Comparison of ENCODE assay signal across 8 mouse cellular contexts in the genomic region with DNA sequence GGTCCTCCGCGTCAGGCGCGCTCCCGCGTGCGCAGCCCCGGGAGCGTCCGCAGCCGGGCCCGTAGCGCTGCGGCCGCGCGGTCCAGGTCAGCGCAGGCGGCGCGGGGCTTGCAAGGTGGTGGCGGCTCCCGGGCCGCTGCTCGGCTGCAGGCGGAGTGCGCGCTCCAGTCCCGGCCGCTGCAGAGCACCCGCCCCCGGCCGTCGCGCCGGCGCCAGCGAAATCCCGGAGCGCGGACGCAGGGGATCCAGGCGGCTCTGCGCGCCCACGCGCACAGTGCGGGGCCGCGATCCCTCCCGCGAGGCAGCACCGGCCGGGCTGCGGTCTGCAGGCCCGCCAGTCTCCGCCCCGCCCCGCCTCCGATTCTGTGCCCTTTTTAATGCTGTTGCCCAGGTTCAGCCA. TPM values are rescaled to one million over a fixed set of nuclear protein-coding genes. Genes with fewer than 3 reads are reported as not detected.
DNase-seq lines count a peak whose midpoint lies in the region; ATAC-seq and TF ChIP-seq lines count a peak whose summit lies in the region.

A gene (minus strand): TSS at position 146 of the 400 bp plus-strand sequence.

- no peaks in the 10 kb centered on the region for H3K79me2 ChIP-seq in CH12.LX (replicated peaks; ENCODE audit: control insufficient read depth, extremely low read depth, insufficient read depth, poor library complexity, severe bottlenecking)

- under 1% methylated on average over 46 of the region's 60 CpGs for WGBS in forebrain, embryonic 13.5 days
- under 1% methylated on average over 52 of the region's 60 CpGs for WGBS in heart, postnatal 0 days
- WGBS in liver, embryonic 16.5 days (ENCODE audit: insufficient replicate concordance) = under 1% methylated on average over 52 of the region's 60 CpGs
- 0% methylated on average over 45 of the region's 60 CpGs for WGBS in neural tube, embryonic 14.5 days

- no peak for TF ChIP-seq RAD21 in CH12.LX (IDR thresholded peaks at IDR 0.05; ENCODE audit: low read depth, low read length)

- no peak for TF ChIP-seq CTCF in CH12.LX (conservative IDR thresholded peaks at IDR 0.05 in 1 of 2, IDR thresholded peaks at IDR 0.05 in 1 of 2; ENCODE audit: low read depth in 2 of 2, low read length in 2 of 2)
- TF ChIP-seq CTCF in heart, postnatal 0 days (IDR thresholded peaks at IDR 0.05; ENCODE audit: low read depth) = no peak
- TF ChIP-seq CTCF in testis, adult 2 months (IDR thresholded peaks at IDR 0.05; ENCODE audit: control insufficient read depth, insufficient read depth, insufficient replicate concordance, low read depth, low read length) = no peak

- peak; percentile 94 for ATAC-seq in forebrain, embryonic 13.5 days
- ATAC-seq in heart, postnatal 0 days (ENCODE audit: insufficient read depth, low read depth) = peak; percentile 90
- peak; percentile 89 for ATAC-seq in liver, embryonic 16.5 days (ENCODE audit: low read depth)
- ATAC-seq in neural tube, embryonic 14.5 days (ENCODE audit: low read depth) = peak; percentile 95

- H3K36me3 ChIP-seq in CH12.LX (replicated peaks in 1 of 2; ENCODE audit: control insufficient read depth in 1 of 2, insufficient read depth in 1 of 2, low read length in 1 of 2) = no peaks in the 10 kb centered on the region
- H3K36me3 ChIP-seq in forebrain, embryonic 13.5 days (ENCODE audit: poor library complexity, severe bottlenecking) = no peaks in the 10 kb centered on the region
- H3K36me3 ChIP-seq in heart, postnatal 0 days (replicated peaks; ENCODE audit: control insufficient read depth, insufficient read depth, low read length) = no peaks in the 10 kb centered on the region
- no peaks in the 10 kb centered on the region for H3K36me3 ChIP-seq in liver, embryonic 16.5 days (ENCODE audit: control insufficient read depth, insufficient read depth)
- no peaks in the 10 kb centered on the region for H3K36me3 ChIP-seq in neural tube, embryonic 14.5 days (ENCODE audit: control insufficient read depth, insufficient read depth, low read length)
- no peaks in the 10 kb centered on the region for H3K36me3 ChIP-seq in testis, adult 2 months (ENCODE audit: control insufficient read depth, insufficient read depth, low read length)

- H3K9ac ChIP-seq in CH12.LX (ENCODE audit: insufficient read depth, low read depth) = no peak within 1 kb of the TSS
- peak within 1 kb of the TSS; percentile 86 for H3K9ac ChIP-seq in forebrain, embryonic 13.5 days
- peak within 1 kb of the TSS; percentile 95 for H3K9ac ChIP-seq in heart, postnatal 0 days (replicated peaks; ENCODE audit: low read depth, low read length)
- H3K9ac ChIP-seq in liver, embryonic 16.5 days (ENCODE audit: low read depth, low read length) = peak within 1 kb of the TSS; percentile 75
- H3K9ac ChIP-seq in neural tube, embryonic 14.5 days (replicated peaks; ENCODE audit: low read depth, low read length) = peak within 1 kb of the TSS; percentile 82

- no peak for TF ChIP-seq POLR2A in CH12.LX (IDR thresholded peaks at IDR 0.05; ENCODE audit: low read depth, low read length)
- TF ChIP-seq POLR2A in testis, adult 2 months (IDR thresholded peaks at IDR 0.05; ENCODE audit: control insufficient read depth, low read depth, low read length) = peak; percentile 61

- H3K27ac ChIP-seq in CH12.LX (ENCODE audit: insufficient read depth, low read depth) = no peak within 1 kb of the TSS
- H3K27ac ChIP-seq in forebrain, embryonic 13.5 days = peak within 1 kb of the TSS; percentile 57
- H3K27ac ChIP-seq in heart, postnatal 0 days (ENCODE audit: low read depth) = peak within 1 kb of the TSS; percentile 96
- H3K27ac ChIP-seq in liver, embryonic 16.5 days (ENCODE audit: low read length) = peak within 1 kb of the TSS; percentile 66
- peak within 1 kb of the TSS; percentile 85 for H3K27ac ChIP-seq in neural tube, embryonic 14.5 days (ENCODE audit: low read depth, low read length)
- H3K27ac ChIP-seq in testis, adult 2 months (ENCODE audit: control insufficient read depth, insufficient read depth, low read depth, low read length) = peak within 1 kb of the TSS; percentile 59

- H3K9me3 ChIP-seq in CH12.LX (replicated peaks; ENCODE audit: low read length) = peaks cover 6% of the 10 kb centered on the region
- no peaks in the 10 kb centered on the region for H3K9me3 ChIP-seq in forebrain, embryonic 13.5 days (replicated peaks)
- no peaks in the 10 kb centered on the region for H3K9me3 ChIP-seq in heart, postnatal 0 days (replicated peaks; ENCODE audit: control insufficient read depth, low read length)
- no peaks in the 10 kb centered on the region for H3K9me3 ChIP-seq in liver, embryonic 16.5 days (replicated peaks; ENCODE audit: control insufficient read depth, low read length)
- no peaks in the 10 kb centered on the region for H3K9me3 ChIP-seq in neural tube, embryonic 14.5 days (ENCODE audit: control insufficient read depth, low read length)

- dilution Hi-C loops in CH12.LX (cut with MboI; ENCODE audit: extremely low pct_ligation_motif_present, extremely low pct_unique_long_range_greater_than_20kb, low sequenced_read_pairs) = no loop called here

- H3K27me3 ChIP-seq in CH12.LX (replicated peaks) = no peaks in the 10 kb centered on the region
- peaks cover 4% of the 10 kb centered on the region; the same call in 1 of the 2 replicates for H3K27me3 ChIP-seq in forebrain, embryonic 13.5 days
- H3K27me3 ChIP-seq in heart, postnatal 0 days (ENCODE audit: control insufficient read depth, insufficient read depth, low read length) = no peaks in the 10 kb centered on the region
- H3K27me3 ChIP-seq in liver, embryonic 16.5 days (ENCODE audit: control insufficient read depth, insufficient read depth, low read depth, low read length) = no peaks in the 10 kb centered on the region
- H3K27me3 ChIP-seq in neural tube, embryonic 14.5 days (ENCODE audit: control insufficient read depth, insufficient read depth, low read length) = no peaks in the 10 kb centered on the region
- no peaks in the 10 kb centered on the region for H3K27me3 ChIP-seq in testis, adult 2 months (ENCODE audit: control insufficient read depth, insufficient read depth, low read length)

- no peak for TF ChIP-seq EP300 in CH12.LX (IDR thresholded peaks at IDR 0.05; ENCODE audit: low read length)
- no peak for TF ChIP-seq EP300 in heart, postnatal 0 days (IDR thresholded peaks at IDR 0.05; ENCODE audit: low read depth)

- peak; percentile 34 for DNase-seq in CH12.LX (ENCODE audit: extremely low read depth)
- DNase-seq in c-Kit-positive CD71-positive TER-119-positive erythroid progenitor cells, embryonic 14.5 days (ENCODE audit: low spot score) = peak; percentile 70
- peak; percentile 91 for DNase-seq in heart, postnatal 0 days (ENCODE audit: low spot score)
- DNase-seq in kidney, postnatal 36 days = peak; percentile 88 to 95

- H3K4me1 ChIP-seq in CH12.LX (ENCODE audit: control insufficient read depth in 1 of 2, insufficient read depth in 2 of 2) = peaks cover 2 to 7% of the 10 kb centered on the region in 2 experiments; a peak in 2 of 4 replicates
- H3K4me1 ChIP-seq in forebrain, embryonic 13.5 days = peaks cover 21% of the 10 kb centered on the region; the same call in 1 of the 2 replicates
- peaks cover 28% of the 10 kb centered on the region for H3K4me1 ChIP-seq in heart, postnatal 0 days (ENCODE audit: control insufficient read depth, insufficient read depth)
- H3K4me1 ChIP-seq in liver, embryonic 16.5 days (ENCODE audit: control insufficient read depth, low read depth, low read length) = peaks cover 36% of the 10 kb centered on the region
- peaks cover 15% of the 10 kb centered on the region for H3K4me1 ChIP-seq in neural tube, embryonic 14.5 days (ENCODE audit: control insufficient read depth, insufficient read depth, low read length)
- H3K4me1 ChIP-seq in testis, adult 2 months (ENCODE audit: control insufficient read depth, insufficient read depth, low read length) = peaks cover 29% of the 10 kb centered on the region

- H3K4me3 ChIP-seq in CH12.LX (replicated peaks in 1 of 3; ENCODE audit: low read depth in 2 of 3, low read length in 2 of 3, poor library complexity in 1 of 3) = peak within 1 kb of the TSS; percentile 16 to 61 (median 47)
- H3K4me3 ChIP-seq in forebrain, embryonic 13.5 days = peak within 1 kb of the TSS; percentile 76
- H3K4me3 ChIP-seq in heart, postnatal 0 days (ENCODE audit: low read depth, low read length) = peak within 1 kb of the TSS; percentile 91
- H3K4me3 ChIP-seq in liver, embryonic 16.5 days (ENCODE audit: low read depth, low read length) = peak within 1 kb of the TSS; percentile 77
- peak within 1 kb of the TSS; percentile 82 for H3K4me3 ChIP-seq in neural tube, embryonic 14.5 days (ENCODE audit: low read depth, low read length)
- H3K4me3 ChIP-seq in testis, adult 2 months (ENCODE audit: control insufficient read depth, low read depth, low read length) = peak within 1 kb of the TSS; percentile 83

- no peak within 1 kb of the TSS for H3K4me2 ChIP-seq in CH12.LX (ENCODE audit: insufficient read depth, low read depth, poor library complexity, severe bottlenecking)
- peak within 1 kb of the TSS; percentile 98 for H3K4me2 ChIP-seq in forebrain, embryonic 13.5 days
- peak within 1 kb of the TSS; percentile 83 for H3K4me2 ChIP-seq in heart, postnatal 0 days (ENCODE audit: low read depth, low read length)
- H3K4me2 ChIP-seq in liver, embryonic 16.5 days (ENCODE audit: low read depth, low read length) = peak within 1 kb of the TSS; percentile 95
- H3K4me2 ChIP-seq in neural tube, embryonic 14.5 days (ENCODE audit: low read depth, low read length) = peak within 1 kb of the TSS; percentile 93

- in situ Hi-C loops in CH12.LX (cut with MboI; ENCODE audit: low pct_ligation_motif_present, low pct_unique_long_range_greater_than_20kb, low sequenced_read_pairs) = loop anchor here (10.0 to 25.0 kb wide), 2 partner anchors 119 to 617 kb away; no protein-coding TSS in a partner anchor

TF ChIP-seq in CH12.LX, 34 proteins besides CTCF, POLR2A, EP300 and RAD21 (continues in another document):
- TF ChIP-seq E2F4 (IDR thresholded peaks at IDR 0.05; ENCODE audit: insufficient replicate concordance, low read depth, low read length) = no peak
- TF ChIP-seq ETS1 (conservative IDR thresholded peaks at IDR 0.05; ENCODE audit: low read depth, low read length) = no peak
- no peak for TF ChIP-seq IRF4 (IDR thresholded peaks at IDR 0.05; ENCODE audit: low read depth, low read length)
- no peak for TF ChIP-seq RCOR1 (conservative IDR thresholded peaks at IDR 0.05; ENCODE audit: low read depth, low read length)
- no peak for TF ChIP-seq POLR2AphosphoS2 (IDR thresholded peaks at IDR 0.05; ENCODE audit: low read depth, low read length)

RNA-seq across cellular contexts. Expression of the gene that starts here (rescaled TPM):
- total RNA-seq in CH12.LX (2012; rRNA removed) (0.46 and 0.64 TPM in 2 replicates), CH12.LX (2014; rRNA removed) (1.1 and 1.7 TPM in 2 replicates)
- 1.5 and 1.8 TPM in 2 replicates for polyA plus RNA-seq in CH12.LX (2012; ENCODE audit: insufficient read length, low read depth)
- polyA plus RNA-seq in forebrain, embryonic 13.5 days (2015; fragmentation: Nextera tagmentation; extraction: Ambion mirVana) = 5.6 and 6.9 TPM in 2 replicates
- total RNA-seq in heart, postnatal 0 days (2014; rRNA removed; ENCODE audit: low replicate concordance) = 24.2 and 30.0 TPM in 2 replicates
- polyA plus RNA-seq in heart, postnatal 0 days (2015; fragmentation: Nextera tagmentation; extraction: Ambion mirVana) = 21.0 and 23.3 TPM in 2 replicates
- polyA plus RNA-seq in liver, embryonic 16.5 days (2015; fragmentation: Nextera tagmentation; extraction: Ambion mirVana) = 2.6 and 2.9 TPM in 2 replicates
- 26.9 and 27.3 TPM in 2 replicates for polyA plus RNA-seq in neural tube, embryonic 14.5 days (2014; fragmentation: Nextera tagmentation; extraction: Ambion mirVana)
- 3.6 and 3.9 TPM in 2 replicates for polyA plus RNA-seq in testis, adult 2 months (2012; rRNA removed)

Comparison
In these comparisons a context has a peak if more than half of its experiments do, and no peak if none do; other contexts are left out.
1. DNase-seq: peak in every context shown above with its lines; median percentile 92 in kidney, postnatal 36 days; 91 in heart, postnatal 0 days; 70 in c-Kit-positive CD71-positive TER-119-positive erythroid progenitor cells, embryonic 14.5 days; 34 in CH12.LX.